Mouse (Mus musculus): ENCODE results near the gene Ak8. TPM values are rescaled to one million over a fixed set of nuclear protein-coding genes. Genes with fewer than 3 reads are reported as not detected.

Ak8 gene
- total and polyA plus RNA-seq, 3 experiments, result 1.5 to 2.6 TPM; not detected in 1

DNA sequence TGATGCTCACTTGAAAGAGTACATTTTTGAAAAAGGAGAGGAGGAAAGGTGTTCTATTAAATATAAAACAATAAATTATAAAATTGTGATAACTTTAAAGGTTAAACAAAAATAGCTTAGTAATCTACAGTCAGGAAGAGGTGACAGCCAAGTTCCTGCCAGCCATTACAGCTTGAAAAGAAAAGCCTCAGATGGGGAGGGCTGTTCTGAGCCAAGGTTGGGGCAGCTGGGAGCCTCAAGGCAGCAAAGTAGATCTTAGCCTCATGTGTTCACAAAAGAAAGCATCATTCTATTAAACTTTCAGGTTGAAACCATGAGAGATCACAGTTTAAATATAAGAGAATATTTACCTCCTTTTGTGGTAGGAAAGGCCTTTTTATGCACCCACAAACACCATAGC lies 30.7 kb downstream of the Ak8 start:
- Histone ChIP-seq H3K27ac (ENCODE audit: control insufficient read depth, low read depth, low read length) (no peak overlapping the region), H3K27me3 (ENCODE audit: control insufficient read depth in 1 of 2, insufficient read depth in 2 of 2, low read length in 2 of 2) (peaks cover 0 to 6% of the 10 kb centered on the region in 2 experiments; a peak in 3 of 4 replicates), H3K4me3 (ENCODE audit: control insufficient read depth in 1 of 2, insufficient read depth in 1 of 2, low read depth in 2 of 2, low read length in 2 of 2) (no peak overlapping the region), H3K9me3 (replicated peaks; ENCODE audit: insufficient read depth, low read length) (no peaks in the 10 kb centered on the region), H3K79me2 (ENCODE audit: control insufficient read depth, insufficient read depth, low read length, poor library complexity) (no peaks in the 10 kb centered on the region), H3K36me3 (ENCODE audit: control insufficient read depth in 1 of 2, insufficient read depth in 2 of 2, low read length in 2 of 2) (no peaks in the 10 kb centered on the region), H3K4me1 (ENCODE audit: control insufficient read depth in 1 of 2, insufficient read depth in 2 of 2, low read length in 2 of 2) (no peaks in the 10 kb centered on the region), H3K9ac (ENCODE audit: control insufficient read depth, low read depth, low read length, poor library complexity, severe bottlenecking) (no peak overlapping the region)
- TF ChIP-seq HCFC1 (IDR thresholded peaks at IDR 0.05; ENCODE audit: low read depth, low read length) (no peak), E2F4 (IDR thresholded peaks at IDR 0.05; ENCODE audit: borderline replicate concordance, low read depth, low read length) (no peak), ELF1 (IDR thresholded peaks at IDR 0.05; ENCODE audit: low read depth, low read length) (no peak), BHLHE40 (IDR thresholded peaks at IDR 0.05; ENCODE audit: borderline replicate concordance, low read depth, low read length) (no peak), CHD1 (IDR thresholded peaks at IDR 0.05; ENCODE audit: low read depth, low read length) (no peak), EP300 (IDR thresholded peaks at IDR 0.05; ENCODE audit: low read depth in 1 of 2, low read length in 2 of 2) (no peak), ZNF384 (IDR thresholded peaks at IDR 0.05; ENCODE audit: low read depth, low read length) (no peak), POLR2A (IDR thresholded peaks at IDR 0.05; ENCODE audit: control insufficient read depth in 1 of 2, insufficient read depth in 1 of 2, low read depth in 1 of 2, low read length in 2 of 2, poor library complexity in 1 of 2) (no peak), MAZ (IDR thresholded peaks at IDR 0.05; ENCODE audit: low read depth, low read length) (no peak), USF1 (IDR thresholded peaks at IDR 0.05; ENCODE audit: low read depth, low read length) (no peak), MYB (IDR thresholded peaks at IDR 0.05; ENCODE audit: low read depth, low read length) (no peak), CTCF (IDR thresholded peaks at IDR 0.05 in 2 of 3, conservative IDR thresholded peaks at IDR 0.05 in 1 of 3; ENCODE audit: control insufficient read depth in 1 of 3, insufficient read depth in 1 of 3, low read depth in 2 of 3, low read length in 3 of 3, poor library complexity in 1 of 3, severe bottlenecking in 1 of 3) (no peak), POLR2AphosphoS2 (IDR thresholded peaks at IDR 0.05; ENCODE audit: low read length) (no peak), MAFK (IDR thresholded peaks at IDR 0.05; ENCODE audit: borderline replicate concordance, low read depth, low read length) (no peak), ZMIZ1 (IDR thresholded peaks at IDR 0.05; ENCODE audit: low read depth, low read length) (no peak), SMC3 (IDR thresholded peaks at IDR 0.05; ENCODE audit: low read depth, low read length) (no peak)
- no peak for DNase-seq (ENCODE audit: low read depth, low spot score)

DNA sequence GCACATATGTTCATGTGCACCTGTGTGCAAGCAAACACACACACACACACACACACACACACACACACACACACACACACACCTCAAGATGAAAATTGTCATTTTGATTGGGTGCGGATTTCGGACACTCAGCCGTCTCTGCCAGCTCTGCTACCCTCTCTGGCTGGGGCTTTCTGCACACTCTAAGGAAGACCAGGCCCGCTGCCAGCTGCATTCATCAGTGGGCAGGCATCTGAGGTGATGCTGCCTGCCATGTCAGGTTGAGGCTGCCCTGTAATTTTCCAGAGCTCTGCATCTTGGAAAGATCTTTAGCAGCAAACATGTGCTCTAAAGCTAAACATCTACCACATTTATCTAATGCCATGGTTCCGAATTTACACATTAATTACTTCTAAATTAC lies 37.1 kb downstream of the Ak8 start:
- no peak for DNase-seq (ENCODE audit: low read depth, low spot score)
- TF ChIP-seq JUND (IDR thresholded peaks at IDR 0.05; ENCODE audit: low read depth, low read length) (no peak), TCF12 (IDR thresholded peaks at IDR 0.05; ENCODE audit: low read depth, low read length) (no peak), MAX (IDR thresholded peaks at IDR 0.05; ENCODE audit: low read length) (no peak)
- Histone ChIP-seq H3K27ac (ENCODE audit: control insufficient read depth, low read depth, low read length) (no peak overlapping the region), H3K9ac (ENCODE audit: control insufficient read depth, low read depth, low read length, poor library complexity, severe bottlenecking) (no peak overlapping the region), H3K79me2 (ENCODE audit: control insufficient read depth, insufficient read depth, low read length, poor library complexity) (no peaks in the 10 kb centered on the region), H3K36me3 (ENCODE audit: control insufficient read depth in 1 of 2, insufficient read depth in 2 of 2, low read length in 2 of 2) (no peaks in the 10 kb centered on the region), H3K9me3 (replicated peaks; ENCODE audit: insufficient read depth, low read length) (no peaks in the 10 kb centered on the region), H3K27me3 (ENCODE audit: control insufficient read depth in 1 of 2, insufficient read depth in 2 of 2, low read length in 2 of 2) (no peaks in the 10 kb centered on the region), H3K4me1 (ENCODE audit: control insufficient read depth in 1 of 2, insufficient read depth in 2 of 2, low read length in 2 of 2) (no peaks in the 10 kb centered on the region), H3K4me3 (ENCODE audit: control insufficient read depth in 1 of 2, insufficient read depth in 1 of 2, low read depth in 2 of 2, low read length in 2 of 2) (no peak overlapping the region)
